Mouse (Mus musculus) retina, postnatal 7 days (tissue): ENCODE results near the gene Vmn1r175.
"Not testable (repeated sequence)": the region's sequence is repeated elsewhere in the genome, so short reads cannot be mapped to it uniquely, and the experiment has no call there.

Source experiments
- DNase-seq: peaks from one replicate; pipeline ENCODE4 v3.0.0-alpha.2; 2012; ENCODE audit warnings: low read depth, low spot score

Vmn1r175 gene

DNA sequence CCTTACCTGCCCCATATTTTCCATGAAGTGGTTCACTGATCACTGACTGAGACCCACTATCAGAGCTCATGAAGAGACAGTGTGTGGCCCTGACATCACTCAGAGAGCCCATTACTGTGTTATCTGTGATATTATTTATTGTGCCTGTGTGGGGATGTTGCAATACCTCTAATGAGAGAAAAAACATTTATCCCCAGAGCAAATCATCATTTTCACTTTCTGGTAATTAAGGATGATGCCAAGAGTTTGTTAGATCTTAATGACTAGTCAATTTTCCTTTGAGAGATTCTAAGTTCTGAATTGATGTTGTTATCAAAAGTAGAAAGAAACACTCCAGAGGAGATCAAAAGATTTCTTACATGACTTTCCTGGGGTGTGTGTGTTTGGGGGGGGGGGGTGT, at the start of gene Vmn1r175:
Gene Vmn1r175, minus strand, starts transcription at position 101 of the 400 bp plus-strand sequence.
- not testable (repeated sequence) for DNase-seq

DNA sequence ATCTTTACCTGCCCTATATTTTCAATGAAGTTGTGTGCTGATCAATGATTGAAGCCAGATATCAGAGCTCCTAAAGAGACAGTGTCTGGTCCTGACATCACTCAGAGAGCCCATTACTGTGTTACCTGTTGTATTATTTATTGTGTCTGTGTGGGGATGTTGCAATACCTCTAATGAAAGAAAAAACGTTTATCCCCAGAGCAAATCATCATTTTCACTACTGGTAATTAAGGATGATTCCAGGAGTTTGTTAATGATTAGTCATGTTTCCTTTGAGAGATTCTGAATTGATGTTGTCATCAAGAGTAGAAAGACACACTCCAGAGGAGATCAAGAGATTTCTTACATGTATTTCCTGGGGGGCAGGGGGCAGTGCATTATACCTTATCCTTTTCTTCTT, 26.8 kb upstream of the Vmn1r175 start, which contains the start of gene Vmn1r176:
Gene Vmn1r176, minus strand, starts transcription at position 101 of the 400 bp plus-strand sequence.
- DNase-seq: not testable (repeated sequence)

DNA sequence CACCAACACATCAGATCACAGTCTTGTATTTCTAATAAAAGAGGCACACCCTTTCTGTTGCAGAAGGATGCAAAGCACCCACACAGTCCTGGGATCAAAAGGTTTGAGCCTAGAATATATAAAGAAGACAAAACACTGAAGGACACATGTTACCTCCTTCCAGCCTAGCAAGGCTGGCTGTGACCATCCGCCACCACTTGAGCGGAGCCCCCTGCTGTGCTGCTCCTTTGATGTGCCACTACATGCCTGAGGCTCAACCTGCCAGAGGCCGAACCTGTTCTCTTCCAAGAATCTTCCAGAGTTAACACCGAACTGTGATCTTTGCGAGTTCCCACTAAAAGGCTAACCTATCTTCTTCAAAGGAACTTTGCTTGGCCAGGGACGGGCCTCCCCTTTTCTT, 25.9 kb downstream of the Vmn1r175 start:
- DNase-seq: no peak
